Mouse (Mus musculus) CD4-positive naive resting alpha-beta T cell, adult 76 days (primary cell): Measurements from ENCODE around the gene Bpifb9a. TPM values are rescaled to one million over a fixed set of nuclear protein-coding genes. Genes with fewer than 3 reads are reported as not detected.

ENCODE experiments used
- total RNA-seq: library from RNA; stranded (reverse); gene quantifications from one replicate; pipeline ENCODE4 v1.2.4, GENCODE M21; 2023

Gene Bpifb9a
- not detected for total RNA-seq

DNA sequence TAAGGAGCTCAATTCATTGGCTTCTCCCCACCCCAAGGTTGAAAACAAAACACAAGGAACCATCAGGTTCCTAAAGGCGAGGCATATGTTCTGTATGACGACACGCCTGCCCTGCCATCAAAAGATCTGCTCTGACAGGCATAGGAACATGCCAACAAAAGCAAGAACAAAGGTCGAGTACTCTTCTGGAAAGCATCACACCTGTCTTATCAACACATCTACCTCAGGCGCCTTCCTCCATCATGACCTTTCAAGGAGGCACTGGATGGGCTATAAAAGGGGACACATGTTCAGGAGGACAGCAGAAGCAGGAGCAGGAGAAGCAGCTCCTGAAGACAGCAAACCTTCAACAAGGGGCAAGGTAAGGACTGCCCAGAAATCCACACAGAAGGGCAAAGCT, at the start of gene Bpifb9a:
Gene Bpifb9a (plus strand): TSS at position 301 of the 400 bp plus-strand sequence.

GRCm38 (mm10) chr2:154223265-154223916, 34.3 kb upstream of the Bpifb9a start, which contains the start of gene Bpifb5:
Gene Bpifb5 (plus strand): TSS chr2:154223742.

GRCm38 (mm10) chr2:154306927-154307326, 49.3 kb downstream of the Bpifb9a start, which contains the start of gene Bpifb9b:
Gene Bpifb9b (plus strand): TSS chr2:154307227.

Other genes starting within 250 kb of the Bpifb9a start
- gene Bpifa2, start 249.6 kb upstream of the Bpifb9a start, total RNA-seq, result not detected
- gene Bpifa3, start 127.5 kb upstream of the Bpifb9a start, total RNA-seq, result not detected
- gene Bpifa1, start 115.0 kb upstream of the Bpifb9a start, total RNA-seq, result not detected
- not detected for gene Bpifa5, start 95.2 kb upstream of the Bpifb9a start, total RNA-seq
- not detected for gene Bpifb1, start 67.0 kb upstream of the Bpifb9a start, total RNA-seq
- not detected for gene Bpifb5, start 34.1 kb upstream of the Bpifb9a start, total RNA-seq
- not detected for gene Bpifb9b, start 49.4 kb downstream of the Bpifb9a start, total RNA-seq
- gene Cdk5rap1, start 115.2 kb downstream of the Bpifb9a start, total RNA-seq, result 19.3 TPM
- gene Snta1, start 150.2 kb downstream of the Bpifb9a start, total RNA-seq, result not detected
- gene Cbfa2t2, start 178.6 kb downstream of the Bpifb9a start, total RNA-seq, result 37.5 TPM